Mouse (Mus musculus) liver, postnatal 0 days (tissue): ENCODE measurements at regions not wholly inside any gene's neighbourhood (a gene's known extent, or its start where the extent isn't known, plus 50 kb on each side); places are given as distances from the start of the nearest gene placed in this dataset.

Experiments used
- ATAC-seq: fragments of 200-750 bp; cut with Nextera tagmentation; 2 replicates; pipeline ENCODE4 v1.8.0; 2017; ENCODE audit warnings: mild to moderate bottlenecking, moderate library complexity
- DNase-seq: peaks from one replicate; pipeline ENCODE4 v3.0.0-alpha.2; 2016
- H3K27ac ChIP-seq: fragments of 300-500 bp; sonication (generic); 2 replicates; pipeline ENCODE4 v1.5.1; 2014; ENCODE audit warnings: antibody characterized with exemption, moderate library complexity, mild to moderate bottlenecking, low read depth
- H3K27me3 ChIP-seq: fragments of 300-500 bp; sonication (generic); 2 replicates; pipeline ENCODE4 v1.6.1; 2014; ENCODE audit warnings: low read length, control low read depth, mixed read lengths; ENCODE audit not compliant: insufficient read depth
- H3K36me3 ChIP-seq: fragments of 300-500 bp; sonication (generic); replicated peaks from 2 replicates; pipeline ENCODE4 v1.6.1; 2014; ENCODE audit warnings: mild to moderate bottlenecking, control low read depth, low read length, moderate library complexity, mixed read lengths; ENCODE audit not compliant: insufficient read depth
- H3K4me1 ChIP-seq: fragments of 300-500 bp; sonication (generic); 2 replicates; pipeline ENCODE4 v1.6.1; 2014; ENCODE audit warnings: antibody characterized with exemption, mild to moderate bottlenecking, control low read depth; ENCODE audit not compliant: insufficient read depth
- H3K4me2 ChIP-seq: fragments of 300-500 bp; sonication (generic); 2 replicates; pipeline ENCODE4 v1.6.1; 2014; ENCODE audit warnings: low read depth, mild to moderate bottlenecking, low read length, moderate library complexity, mixed read lengths
- H3K4me3 ChIP-seq: fragments of 300-500 bp; sonication (generic); 2 replicates; pipeline ENCODE4 v1.5.1; 2014; ENCODE audit warnings: low read depth, low read length
- H3K9ac ChIP-seq: fragments of 300-500 bp; sonication (generic); replicated peaks from 2 replicates; pipeline ENCODE4 v1.6.1; 2014; ENCODE audit warnings: mild to moderate bottlenecking, moderate library complexity
- H3K9me3 ChIP-seq: fragments of 300-500 bp; sonication (generic); 2 replicates; pipeline ENCODE4 v1.6.1; 2016; ENCODE audit warnings: mild to moderate bottlenecking, control low read depth, low read length, mixed read lengths
- CTCF ChIP-seq: sonication (generic); IDR thresholded peaks from 2 replicates; pipeline ENCODE4 v1.5.1; 2016; ENCODE audit warnings: antibody characterized with exemption, low read depth
- EP300 ChIP-seq: IDR thresholded peaks from 2 replicates; pipeline ENCODE4 v1.6.1; 2016; ENCODE audit warnings: antibody characterized with exemption, low read depth, mild to moderate bottlenecking
- WGBS: fragments of 180-500 bp; shearing (Covaris S2); extraction: QIAGEN DNeasy Blood & Tissue Kit; methylation state at CpG from one replicate; pipeline ENCODE4 v1.1.7; 2014; ENCODE audit not compliant: insufficient replicate concordance; 5-methylcytosine and 5-hydroxymethylcytosine counted together

DNA sequence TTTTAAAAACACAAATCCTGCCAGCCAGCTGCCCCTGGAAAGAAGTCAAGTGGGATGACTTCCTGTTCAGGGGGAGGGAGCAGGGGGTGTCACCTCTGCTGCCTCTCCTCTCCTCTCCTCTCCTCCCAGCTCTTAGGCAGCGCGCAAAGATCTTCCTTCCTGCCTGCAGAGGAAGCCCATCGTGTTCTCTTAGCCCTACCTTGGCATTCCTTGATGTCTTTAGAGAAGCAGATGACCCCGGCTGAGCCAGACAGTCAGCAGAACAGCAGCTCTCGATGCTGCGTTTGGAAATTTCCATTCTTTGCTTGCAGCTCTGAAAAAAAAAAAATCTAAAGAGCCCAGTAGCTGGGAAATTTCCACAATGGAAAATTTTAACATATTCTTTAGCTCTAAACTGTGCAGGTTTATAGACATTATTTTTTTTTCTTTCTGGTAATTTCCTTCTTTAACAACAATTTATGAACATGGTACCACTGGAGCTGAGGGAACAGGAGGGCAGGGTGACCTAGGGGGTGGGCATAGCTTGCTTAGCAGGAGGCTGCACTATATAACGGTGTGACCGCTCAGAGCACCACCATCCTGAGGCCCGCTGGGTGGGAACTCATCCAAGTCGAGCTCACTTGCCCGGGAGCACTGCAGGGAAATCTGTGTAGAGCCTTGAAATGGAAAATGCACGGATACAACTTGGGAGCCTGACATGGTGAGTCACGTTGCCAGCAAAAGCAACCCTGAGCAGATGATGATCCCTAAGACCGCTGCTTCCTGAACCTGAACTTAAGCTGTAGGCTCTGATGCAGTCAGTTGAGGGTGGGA is 109.9 kb upstream of the Mkln1 start:
- WGBS, result 49% methylated on average over 14 of the region's 14 CpGs
- no peak for TF ChIP-seq CTCF
- TF ChIP-seq EP300, result no peak

DNA sequence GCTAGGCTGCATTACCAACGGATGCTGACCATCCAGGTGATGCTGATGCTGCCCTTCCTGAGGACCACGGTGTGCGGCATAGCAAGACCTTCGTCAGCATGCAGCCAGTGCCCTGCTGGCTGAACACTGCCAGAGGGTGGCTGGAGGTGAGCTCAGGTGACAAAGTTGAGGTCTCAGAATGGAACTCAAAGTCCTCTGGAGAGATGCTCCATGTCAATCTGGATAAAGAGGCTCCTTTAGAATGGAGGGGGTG is 109.4 kb upstream of the Mkln1 start:
- H3K4me3 ChIP-seq, result no peak overlapping the region
- no peaks in the 10 kb centered on the region for H3K27me3 ChIP-seq
- H3K9ac ChIP-seq, result no peak overlapping the region
- no peaks in the 10 kb centered on the region for H3K4me1 ChIP-seq
- DNase-seq (no peak), ATAC-seq (no peak)
- no peak overlapping the region for H3K4me2 ChIP-seq
- no peak for TF ChIP-seq EP300
- TF ChIP-seq CTCF, result no peak
- H3K36me3 ChIP-seq, result no peaks in the 10 kb centered on the region
- no peaks in the 10 kb centered on the region for H3K9me3 ChIP-seq
- 79% methylated on average over 4 of the region's 4 CpGs for WGBS
- H3K27ac ChIP-seq, result no peak overlapping the region

More for the DNA sequence above, 109.9 kb upstream of the Mkln1 start:
- no peaks in the 10 kb centered on the region for H3K27me3 ChIP-seq
- H3K27ac ChIP-seq, result no peak overlapping the region
- no peaks in the 10 kb centered on the region for H3K9me3 ChIP-seq
- H3K9ac ChIP-seq, result no peak overlapping the region
- H3K4me2 ChIP-seq, result no peak overlapping the region
- DNase-seq (no peak), ATAC-seq (no peak)
- no peaks in the 10 kb centered on the region for H3K4me1 ChIP-seq
- H3K4me3 ChIP-seq, result no peak overlapping the region
- no peaks in the 10 kb centered on the region for H3K36me3 ChIP-seq

DNA sequence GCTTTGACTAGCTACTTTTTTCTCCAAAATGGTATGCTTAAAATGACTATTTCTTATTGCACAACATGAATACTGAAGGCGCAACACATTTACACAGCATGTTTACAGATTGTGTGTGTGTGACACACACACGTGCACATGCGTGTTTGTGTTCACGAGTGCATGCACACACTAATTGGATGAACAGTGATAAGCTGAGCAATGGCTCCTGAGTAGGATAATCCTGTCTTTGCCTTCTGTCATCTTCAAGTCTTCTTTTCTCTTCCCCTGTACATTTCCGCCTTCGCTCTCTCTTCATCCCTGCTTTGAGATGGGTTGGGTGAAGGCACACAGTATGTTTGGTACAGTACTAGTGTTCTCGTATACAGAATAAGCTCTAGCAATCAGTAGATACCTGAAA is 106.5 kb upstream of the Mkln1 start:
- no peak overlapping the region for H3K4me2 ChIP-seq
- DNase-seq, result no peak
- no peaks in the 10 kb centered on the region for H3K36me3 ChIP-seq
- H3K9ac ChIP-seq, result no peak overlapping the region
- no peak overlapping the region for H3K4me3 ChIP-seq
- no peak for TF ChIP-seq EP300
- no peak for TF ChIP-seq CTCF
- WGBS, result 82% methylated on average over 7 of the region's 7 CpGs
- H3K4me1 ChIP-seq, result no peaks in the 10 kb centered on the region
- no peak for ATAC-seq
- no peak overlapping the region for H3K27ac ChIP-seq
- no peaks in the 10 kb centered on the region for H3K9me3 ChIP-seq
- no peaks in the 10 kb centered on the region for H3K27me3 ChIP-seq

DNA sequence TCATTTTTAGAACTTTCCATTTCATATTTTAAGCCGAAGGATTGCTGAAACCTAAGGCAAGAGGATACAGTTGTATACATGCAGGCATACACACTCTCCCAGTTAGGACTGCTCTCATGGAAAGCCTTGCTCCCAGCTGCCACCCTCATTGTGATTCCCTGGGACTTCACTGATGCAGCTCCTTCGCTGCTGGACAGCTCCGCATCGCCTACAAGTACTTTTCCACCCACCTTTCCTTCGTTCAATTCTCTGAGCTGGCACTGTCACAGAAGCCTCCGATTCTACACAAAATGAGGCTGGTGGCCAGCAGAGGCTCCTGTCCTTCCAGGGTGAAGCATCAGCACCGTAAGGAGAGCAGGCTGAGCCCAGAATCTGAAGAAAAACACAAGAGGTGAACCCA is 105.5 kb upstream of the Mkln1 start:
- Histone ChIP-seq H3K4me2 (no peak overlapping the region), H3K36me3 (no peaks in the 10 kb centered on the region), H3K9me3 (no peaks in the 10 kb centered on the region), H3K27me3 (no peaks in the 10 kb centered on the region), H3K4me1 (no peaks in the 10 kb centered on the region), H3K4me3 (no peak overlapping the region), H3K9ac (no peak overlapping the region), H3K27ac (no peak overlapping the region)
- 42% methylated on average over 7 of the region's 7 CpGs for WGBS
- TF ChIP-seq EP300 (no peak), CTCF (no peak)
- ATAC-seq, result no peak
- no peak for DNase-seq

DNA sequence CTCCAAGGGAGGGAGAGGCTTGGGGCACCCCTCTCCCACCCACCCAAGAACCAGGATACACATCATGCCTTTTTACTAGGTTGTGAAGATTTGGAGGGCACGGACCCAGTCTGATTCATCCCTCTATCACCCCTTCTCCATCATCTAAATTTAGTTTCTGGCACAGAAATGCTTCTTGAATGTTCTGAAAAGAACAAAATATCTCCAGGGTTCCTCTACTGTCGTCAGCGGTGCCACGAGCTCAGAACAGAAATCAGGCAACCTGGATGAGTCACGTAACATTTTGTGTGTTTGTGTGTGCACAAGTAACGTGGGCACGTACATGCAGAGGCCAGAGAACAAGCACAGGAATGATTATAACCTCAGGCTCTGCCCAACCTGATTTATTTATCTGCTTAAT is 99.1 kb upstream of the Mkln1 start:
- no peak overlapping the region for H3K4me3 ChIP-seq

DNA sequence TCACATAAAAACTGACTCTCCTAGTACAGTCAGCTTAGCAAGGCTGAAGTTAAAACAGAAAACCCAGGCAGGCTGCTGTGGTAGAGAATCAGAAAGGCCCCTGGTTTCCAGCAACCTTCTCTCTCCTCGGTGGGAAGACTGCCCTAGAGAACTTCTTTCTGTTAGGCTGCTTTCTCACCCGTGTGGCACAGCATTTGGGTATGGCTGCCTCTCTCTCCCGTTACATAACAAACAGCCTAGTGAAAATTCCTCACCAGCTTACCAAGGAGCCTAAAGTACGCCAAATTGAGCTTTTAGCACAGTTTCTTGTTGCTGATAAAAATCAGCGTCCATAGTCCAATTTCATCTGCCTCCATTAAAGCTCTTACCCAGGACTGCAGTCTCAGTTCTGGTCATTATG is 92.8 kb upstream of the Mkln1 start:
- Histone ChIP-seq H3K4me2 (no peak overlapping the region), H3K27ac (no peak overlapping the region), H3K4me3 (no peak overlapping the region), H3K9me3 (no peaks in the 10 kb centered on the region), H3K27me3 (no peaks in the 10 kb centered on the region), H3K4me1 (no peaks in the 10 kb centered on the region), H3K9ac (no peak overlapping the region), H3K36me3 (no peaks in the 10 kb centered on the region)
- TF ChIP-seq EP300 (no peak), CTCF (no peak)
- WGBS, result 59% methylated on average over 5 of the region's 5 CpGs
- no peak for ATAC-seq
- no peak for DNase-seq

More for the DNA sequence above, 99.1 kb upstream of the Mkln1 start:
- Histone ChIP-seq H3K36me3 (no peaks in the 10 kb centered on the region), H3K4me2 (no peak overlapping the region), H3K9ac (no peak overlapping the region), H3K4me1 (no peaks in the 10 kb centered on the region), H3K27ac (no peak overlapping the region), H3K27me3 (no peaks in the 10 kb centered on the region), H3K9me3 (no peaks in the 10 kb centered on the region)
- ATAC-seq, result no peak
- DNase-seq, result no peak
- TF ChIP-seq EP300 (no peak), CTCF (no peak)
- 81% methylated on average over 7 of the region's 7 CpGs for WGBS

DNA sequence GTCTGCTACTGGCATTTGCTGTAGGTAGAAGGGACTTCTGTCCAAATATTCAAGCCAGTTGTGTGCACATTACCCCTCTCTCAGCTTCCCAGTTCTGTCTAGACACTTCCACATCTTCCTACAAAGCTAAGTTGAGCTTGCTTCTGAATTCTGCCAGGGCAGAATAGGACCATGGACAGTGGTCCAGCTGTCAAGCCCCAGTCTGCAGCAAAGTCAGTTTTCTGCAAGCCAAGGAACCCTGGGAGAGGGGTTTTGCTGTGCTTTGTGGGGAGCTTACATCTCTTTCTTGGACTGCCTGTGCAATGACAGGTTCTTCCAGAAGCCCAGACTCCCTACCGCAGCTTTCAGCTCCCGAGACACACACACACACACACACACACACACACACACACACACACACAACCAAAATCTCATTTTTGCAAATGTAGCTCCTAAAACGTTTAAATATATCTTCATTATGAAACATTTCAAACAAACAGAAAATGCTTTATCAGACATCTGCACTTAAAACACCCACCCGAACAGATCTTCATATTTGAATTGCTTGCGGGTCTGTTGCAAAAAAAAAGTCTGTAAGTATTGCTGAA is 91.4 kb upstream of the Mkln1 start:
- TF ChIP-seq CTCF, result no peak
- TF ChIP-seq EP300, result no peak
- 66% methylated on average over 5 of the region's 5 CpGs for WGBS
- H3K36me3 ChIP-seq, result no peaks in the 10 kb centered on the region
- no peaks in the 10 kb centered on the region for H3K4me1 ChIP-seq
- DNase-seq (no peak), ATAC-seq (no peak)
- no peaks in the 10 kb centered on the region for H3K27me3 ChIP-seq
- no peak overlapping the region for H3K9ac ChIP-seq
- no peak overlapping the region for H3K4me3 ChIP-seq
- no peak overlapping the region for H3K4me2 ChIP-seq
- no peaks in the 10 kb centered on the region for H3K9me3 ChIP-seq
- no peak overlapping the region for H3K27ac ChIP-seq
